Mouse (Mus musculus): ENCODE measurements around the gene Mvp. TPM values are rescaled to one million over a fixed set of nuclear protein-coding genes. Genes with fewer than 3 reads are reported as not detected.

Mvp gene
- polyA plus RNA-seq (2012; rRNA removed), result 148 and 353 TPM in 2 replicates

- Histone ChIP-seq H3K4me3 (ENCODE audit: low read depth, low read length) (peak within 1 kb of the TSS; percentile 80), H3K27ac (ENCODE audit: insufficient read depth, low read depth, low read length) (peak within 1 kb of the TSS; percentile 85), H3K27me3 (ENCODE audit: control insufficient read depth, insufficient read depth, low read length) (no peaks in the 10 kb centered on the region), H3K36me3 (ENCODE audit: control insufficient read depth, insufficient read depth, low read length) (peaks cover 7% of the 10 kb centered on the region), H3K4me1 (ENCODE audit: control insufficient read depth, insufficient read depth, insufficient read length, low read length) (peaks cover 32% of the 10 kb centered on the region)
- WGBS, result under 1% methylated on average over 11 of the region's 11 CpGs
- TF ChIP-seq CTCF (IDR thresholded peaks at IDR 0.05; ENCODE audit: extremely low read depth, insufficient read length, insufficient replicate concordance, low read depth, low read length) (no peak; the same call in 1 of the 2 replicates), POLR2A (IDR thresholded peaks at IDR 0.05; ENCODE audit: low read depth, low read length) (0 out of 2 replicates have a peak, but pooled peaks have one; percentile 27)
Observed at GRCm38 (mm10) chr7:127014320-127014719, at the start of gene Mvp. Mvp (minus strand) TSS chr7:127014621.

- Histone ChIP-seq H3K36me3 (ENCODE audit: control insufficient read depth, insufficient read depth, low read length) (no peaks in the 10 kb centered on the region), H3K27me3 (ENCODE audit: control insufficient read depth, insufficient read depth, low read length) (peaks cover 12% of the 10 kb centered on the region), H3K4me1 (ENCODE audit: control insufficient read depth, insufficient read depth, insufficient read length, low read length) (no peaks in the 10 kb centered on the region), H3K27ac (ENCODE audit: insufficient read depth, low read depth, low read length) (no peak overlapping the region), H3K4me3 (ENCODE audit: low read depth, low read length) (no peak overlapping the region)
- WGBS, result 54% methylated on average over 5 of the region's 5 CpGs
- TF ChIP-seq CTCF (IDR thresholded peaks at IDR 0.05; ENCODE audit: extremely low read depth, insufficient read length, insufficient replicate concordance, low read depth, low read length) (0 out of 2 replicates have a peak, but pooled peaks have one; percentile 8), POLR2A (IDR thresholded peaks at IDR 0.05; ENCODE audit: low read depth, low read length) (no peak)
Observed at GRCm38 (mm10) chr7:127055026-127055585, 40.7 kb upstream of the Mvp start.

GRCm38 (mm10) chr7:127041851-127042672, 27.6 kb upstream of the Mvp start, which contains the start of gene Kif22:
Kif22 (minus strand) TSS chr7:127042471.
- TF ChIP-seq POLR2A (IDR thresholded peaks at IDR 0.05; ENCODE audit: low read depth, low read length) (no peak), CTCF (IDR thresholded peaks at IDR 0.05; ENCODE audit: extremely low read depth, insufficient read length, insufficient replicate concordance, low read depth, low read length) (no peak)
- no peaks in the 10 kb centered on the region for H3K27me3 ChIP-seq (ENCODE audit: control insufficient read depth, insufficient read depth, low read length)
- peak within 1 kb of the TSS; percentile 72 for H3K4me3 ChIP-seq (ENCODE audit: low read depth, low read length)
- under 1% methylated on average over 53 of the region's 53 CpGs for WGBS
- no peaks in the 10 kb centered on the region; the same call in 1 of the 2 replicates for H3K36me3 ChIP-seq (ENCODE audit: control insufficient read depth, insufficient read depth, low read length)
- H3K27ac ChIP-seq (ENCODE audit: insufficient read depth, low read depth, low read length), result no peak within 1 kb of the TSS
- H3K4me1 ChIP-seq (ENCODE audit: control insufficient read depth, insufficient read depth, insufficient read length, low read length), result peaks cover 2% of the 10 kb centered on the region; the same call in 1 of the 2 replicates

GRCm38 (mm10) chr7:127031244-127031643, 16.8 kb upstream of the Mvp start:
- Histone ChIP-seq H3K4me3 (ENCODE audit: low read depth, low read length) (no peak overlapping the region), H3K36me3 (ENCODE audit: control insufficient read depth, insufficient read depth, low read length) (peaks cover 9% of the 10 kb centered on the region; the same call in 1 of the 2 replicates), H3K27ac (ENCODE audit: insufficient read depth, low read depth, low read length) (no peak overlapping the region), H3K4me1 (ENCODE audit: control insufficient read depth, insufficient read depth, insufficient read length, low read length) (peaks cover 5% of the 10 kb centered on the region), H3K27me3 (ENCODE audit: control insufficient read depth, insufficient read depth, low read length) (no peaks in the 10 kb centered on the region)
- 43% methylated on average over 1 of the region's 1 CpGs for WGBS
- no peak for TF ChIP-seq CTCF (IDR thresholded peaks at IDR 0.05; ENCODE audit: extremely low read depth, insufficient read length, insufficient replicate concordance, low read depth, low read length)
- TF ChIP-seq POLR2A (IDR thresholded peaks at IDR 0.05; ENCODE audit: low read depth, low read length), result no peak

DNA sequence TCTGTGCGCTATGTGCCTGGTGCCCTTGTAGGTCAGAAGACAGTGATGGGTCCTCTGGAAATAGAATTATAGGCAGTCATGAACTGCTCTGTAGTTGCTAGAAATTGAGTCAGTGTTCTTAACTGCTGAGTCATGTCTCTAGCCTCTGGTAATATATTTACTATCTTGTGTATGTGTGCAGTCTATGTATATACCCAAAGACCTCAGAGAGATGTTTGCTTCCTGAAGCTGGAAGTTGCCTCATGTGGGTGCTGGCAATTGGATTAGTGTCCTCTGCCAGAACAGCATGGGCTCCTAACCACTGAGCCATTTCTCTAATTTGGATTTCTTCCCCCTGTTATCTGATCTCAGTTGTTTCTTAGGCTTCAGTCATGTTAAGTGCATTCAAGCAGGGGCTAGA, 15.8 kb upstream of the Mvp start:
- WGBS, result 97% methylated on average over 1 of the region's 1 CpGs
- peaks cover 5% of the 10 kb centered on the region for H3K4me1 ChIP-seq (ENCODE audit: control insufficient read depth, insufficient read depth, insufficient read length, low read length)
- H3K4me3 ChIP-seq (ENCODE audit: low read depth, low read length), result no peak overlapping the region
- no peak overlapping the region for H3K27ac ChIP-seq (ENCODE audit: insufficient read depth, low read depth, low read length)
- no peak for TF ChIP-seq CTCF (IDR thresholded peaks at IDR 0.05; ENCODE audit: extremely low read depth, insufficient read length, insufficient replicate concordance, low read depth, low read length)
- TF ChIP-seq POLR2A (IDR thresholded peaks at IDR 0.05; ENCODE audit: low read depth, low read length), result no peak
- peaks cover 9% of the 10 kb centered on the region; the same call in 1 of the 2 replicates for H3K36me3 ChIP-seq (ENCODE audit: control insufficient read depth, insufficient read depth, low read length)
- no peaks in the 10 kb centered on the region for H3K27me3 ChIP-seq (ENCODE audit: control insufficient read depth, insufficient read depth, low read length)

- H3K4me1 ChIP-seq (ENCODE audit: control insufficient read depth, insufficient read depth, insufficient read length, low read length), result peaks cover 7% of the 10 kb centered on the region
- no peaks in the 10 kb centered on the region for H3K27me3 ChIP-seq (ENCODE audit: control insufficient read depth, insufficient read depth, low read length)
- TF ChIP-seq CTCF (IDR thresholded peaks at IDR 0.05; ENCODE audit: extremely low read depth, insufficient read length, insufficient replicate concordance, low read depth, low read length) (no peak), POLR2A (IDR thresholded peaks at IDR 0.05; ENCODE audit: low read depth, low read length) (no peak)
- peaks cover 21% of the 10 kb centered on the region for H3K36me3 ChIP-seq (ENCODE audit: control insufficient read depth, insufficient read depth, low read length)
- 38% methylated on average over 8 of the region's 8 CpGs for WGBS
- peak overlapping the region; percentile 85 for H3K27ac ChIP-seq (ENCODE audit: insufficient read depth, low read depth, low read length)
- H3K4me3 ChIP-seq (ENCODE audit: low read depth, low read length), result peak overlapping the region; percentile 92
Observed at GRCm38 (mm10) chr7:127027885-127028284, 13.5 kb upstream of the Mvp start.
